Mouse (Mus musculus): ENCODE results near the gene Gm20388.

GRCm38 (mm10) chr8:120750616-120751015, 840.0 kb downstream of the Gm20388 start:
- no peak for TF ChIP-seq CTCF (IDR thresholded peaks at IDR 0.05; ENCODE audit: low read depth, low read length)
- TF ChIP-seq GATA1 (IDR thresholded peaks at IDR 0.05; ENCODE audit: borderline replicate concordance, low read length), result no peak
- no peak for TF ChIP-seq POLR2AphosphoS5 (IDR thresholded peaks at IDR 0.05; ENCODE audit: insufficient replicate concordance, low read depth, low read length)
- no peak for TF ChIP-seq TAL1 (conservative IDR thresholded peaks at IDR 0.05; ENCODE audit: low read depth, low read length)

Data from G1E (cell line).